Mouse (Mus musculus) kidney, adult 2 months (tissue): ENCODE results near the gene Spdef. TPM values are rescaled to one million over a fixed set of nuclear protein-coding genes. Genes with fewer than 3 reads are reported as not detected.

ENCODE experiments used
- DNase-seq: peaks from one replicate; pipeline ENCODE4 v3.0.0; 2021
- H3K27ac ChIP-seq: fragments of 200-500 bp; 2 replicates; pipeline ENCODE4 v1.5.1; 2012; ENCODE audit warnings: low read depth, low read length, control low read depth, inconsistent platforms; ENCODE audit not compliant: insufficient read depth
- H3K27me3 ChIP-seq: fragments of 200-500 bp; replicated peaks from 2 replicates; pipeline ENCODE4 v1.6.1; 2012; ENCODE audit warnings: mild to moderate bottlenecking, moderate library complexity, low read length, inconsistent platforms; ENCODE audit not compliant: control insufficient read depth, insufficient read depth
- H3K36me3 ChIP-seq: fragments of 200-500 bp; 2 replicates; pipeline ENCODE4 v1.6.1; 2012; ENCODE audit warnings: mild to moderate bottlenecking, moderate library complexity, low read length, inconsistent platforms; ENCODE audit not compliant: control insufficient read depth, insufficient read depth
- H3K4me1 ChIP-seq: fragments of 200-500 bp; 2 replicates; pipeline ENCODE4 v1.6.1; 2011; ENCODE audit warnings: low read length; ENCODE audit not compliant: control insufficient read depth, insufficient read depth
- H3K4me3 ChIP-seq: fragments of 200-500 bp; 2 replicates; pipeline ENCODE4 v1.5.1; 2011; ENCODE audit warnings: mild to moderate bottlenecking, low read depth, low read length, control low read depth; ENCODE audit not compliant: insufficient read depth
- CTCF ChIP-seq: fragments of 200-500 bp; conservative IDR thresholded peaks from 2 replicates; pipeline ENCODE4 v1.5.1; 2011; ENCODE audit warnings: low read depth, mild to moderate bottlenecking, control low read depth, low read length, moderate library complexity, mixed read lengths; ENCODE audit not compliant: insufficient read depth, insufficient read length
- POLR2A ChIP-seq: fragments of 200-500 bp; IDR thresholded peaks from one replicate; pipeline ENCODE4 v1.6.1; 2011; ENCODE audit warnings: low read depth, low read length, control low read depth
- WGBS: fragments of 180-500 bp; shearing (Covaris S2); methylation state at CpG from one replicate; pipeline ENCODE4 v1.1.7; 2018; 5-methylcytosine and 5-hydroxymethylcytosine counted together
- polyA plus RNA-seq: library from polyadenylated mRNA; depleted of rRNA; stranded (reverse); fragments of >200 nt; gene quantifications from 2 replicates; pipeline ENCODE4 v1.2.3, GENCODE M21; 2012

Spdef gene
- polyA plus RNA-seq, 1 experiment, result 0.09 TPM

DNA sequence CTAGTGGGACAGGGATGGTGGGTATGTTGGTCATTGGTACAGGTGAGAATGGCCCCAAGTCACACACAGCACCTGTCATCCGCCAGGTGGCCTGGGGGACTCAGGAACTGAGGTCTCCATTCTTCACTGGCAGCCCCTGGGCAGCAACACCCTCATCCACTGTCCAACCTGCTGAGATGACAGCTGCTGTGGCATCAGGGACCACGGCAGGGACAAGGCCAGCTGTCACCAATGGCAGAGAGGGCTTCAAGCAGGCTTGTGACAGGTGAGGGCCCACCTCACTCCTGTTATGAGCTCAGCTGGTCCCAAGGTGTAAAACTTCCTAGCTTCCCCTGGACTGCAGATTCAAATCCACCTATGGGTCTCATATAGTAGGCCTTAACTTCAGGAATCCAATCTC, 19.4 kb upstream of the Spdef start:
- no peak overlapping the region for H3K27ac ChIP-seq
- H3K27me3 ChIP-seq, result no peaks in the 10 kb centered on the region
- no peak overlapping the region for H3K4me3 ChIP-seq
- H3K36me3 ChIP-seq, result no peaks in the 10 kb centered on the region
- TF ChIP-seq CTCF (no peak), POLR2A (no peak)
- H3K4me1 ChIP-seq, result no peaks in the 10 kb centered on the region
- DNase-seq, result no peak
- WGBS, result 90% methylated on average over 2 of the region's 2 CpGs

DNA sequence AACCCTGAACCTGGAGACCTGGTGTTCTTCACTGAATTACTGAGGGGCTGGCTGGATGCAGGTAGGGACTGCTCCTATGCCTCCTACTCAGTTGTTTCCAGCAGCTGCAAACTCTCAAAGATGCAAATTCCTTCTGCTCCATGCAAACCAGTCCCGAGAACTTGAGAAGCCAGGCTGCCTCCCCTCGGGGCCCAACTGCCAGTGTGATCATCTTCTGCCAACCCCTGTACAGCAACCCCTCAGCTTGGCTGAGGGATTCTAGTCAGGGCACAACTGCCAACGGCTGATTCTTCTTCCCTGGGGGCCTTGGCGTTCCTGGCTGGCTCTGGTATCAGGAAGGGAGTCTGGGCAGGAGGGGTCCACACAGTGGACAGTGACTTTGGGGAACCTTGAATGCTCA, 17.7 kb upstream of the Spdef start:
- no peak overlapping the region for H3K4me3 ChIP-seq
- H3K27ac ChIP-seq, result no peak overlapping the region
- WGBS, result 46% methylated on average over 4 of the region's 4 CpGs
- H3K27me3 ChIP-seq, result no peaks in the 10 kb centered on the region
- H3K36me3 ChIP-seq, result no peaks in the 10 kb centered on the region
- no peak for DNase-seq
- no peaks in the 10 kb centered on the region for H3K4me1 ChIP-seq
- TF ChIP-seq CTCF, result no peak
- TF ChIP-seq POLR2A, result no peak

DNA sequence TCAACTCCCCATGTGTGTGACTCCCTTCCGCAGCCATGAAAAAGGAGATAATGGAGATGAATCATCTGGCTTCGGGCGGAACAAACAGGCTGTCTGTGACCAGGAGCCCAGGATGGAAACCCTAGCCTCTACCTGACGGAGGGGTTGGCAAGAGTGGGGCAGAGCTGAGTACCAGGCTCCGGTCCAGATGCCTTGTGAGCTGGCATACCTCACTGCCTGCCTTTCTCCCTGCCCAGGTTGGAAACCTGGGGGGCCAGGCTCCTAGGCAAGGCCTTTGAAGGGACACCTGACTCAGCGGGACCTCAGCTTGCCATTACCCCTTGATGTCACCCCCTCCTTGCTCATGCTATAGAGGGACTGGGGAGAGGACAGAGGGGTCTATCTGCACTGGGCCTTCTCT, 12.2 kb upstream of the Spdef start:
- 94% methylated on average over 6 of the region's 6 CpGs for WGBS
- no peak for TF ChIP-seq CTCF
- TF ChIP-seq POLR2A, result no peak
- Histone ChIP-seq H3K36me3 (no peaks in the 10 kb centered on the region), H3K4me3 (no peak overlapping the region), H3K27me3 (no peaks in the 10 kb centered on the region), H3K27ac (no peak overlapping the region), H3K4me1 (no peaks in the 10 kb centered on the region)
- DNase-seq, result no peak

DNA sequence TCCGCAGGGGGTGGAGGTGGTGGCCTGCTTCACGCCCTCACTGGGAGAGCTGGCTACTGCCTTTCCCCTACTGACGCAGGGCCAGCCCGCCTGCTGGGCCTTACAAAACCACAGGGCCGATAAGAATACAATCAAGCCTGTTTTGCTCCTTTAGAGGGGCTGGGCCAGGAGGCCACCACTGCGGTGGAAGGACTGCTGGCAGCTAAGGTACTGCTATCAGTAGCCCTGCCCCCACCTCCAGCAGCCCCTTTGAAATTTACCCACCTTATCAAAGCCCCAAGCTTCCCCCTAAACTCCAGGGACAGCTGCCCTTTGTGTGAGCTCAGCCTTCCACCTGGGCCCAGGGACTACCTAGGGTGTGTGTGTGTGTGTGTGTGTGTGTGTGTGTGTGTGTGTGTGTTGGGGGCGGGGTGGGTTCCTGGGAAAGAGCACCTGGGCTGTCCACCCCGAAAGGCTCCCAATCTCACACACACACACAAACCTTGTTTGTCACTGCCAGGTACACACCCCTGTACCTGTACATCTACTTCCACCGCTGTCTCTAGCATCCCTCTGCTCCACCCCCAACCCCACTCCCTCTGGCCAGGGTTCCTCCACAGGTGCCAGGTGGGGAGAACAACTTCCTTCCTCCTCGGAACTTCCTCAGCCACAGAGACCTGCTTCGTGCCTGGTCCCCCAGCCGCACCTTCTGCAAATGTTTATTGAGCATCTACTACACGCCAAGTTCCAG, 5.8 kb upstream of the Spdef start:
- no peaks in the 10 kb centered on the region for H3K27me3 ChIP-seq
- H3K36me3 ChIP-seq, result no peaks in the 10 kb centered on the region
- H3K4me3 ChIP-seq, result no peak overlapping the region
- 51% methylated on average over 12 of the region's 13 CpGs for WGBS
- no peak for TF ChIP-seq CTCF
- TF ChIP-seq POLR2A, result no peak
- no peak for DNase-seq
- H3K27ac ChIP-seq, result no peak overlapping the region
- H3K4me1 ChIP-seq, result no peaks in the 10 kb centered on the region

DNA sequence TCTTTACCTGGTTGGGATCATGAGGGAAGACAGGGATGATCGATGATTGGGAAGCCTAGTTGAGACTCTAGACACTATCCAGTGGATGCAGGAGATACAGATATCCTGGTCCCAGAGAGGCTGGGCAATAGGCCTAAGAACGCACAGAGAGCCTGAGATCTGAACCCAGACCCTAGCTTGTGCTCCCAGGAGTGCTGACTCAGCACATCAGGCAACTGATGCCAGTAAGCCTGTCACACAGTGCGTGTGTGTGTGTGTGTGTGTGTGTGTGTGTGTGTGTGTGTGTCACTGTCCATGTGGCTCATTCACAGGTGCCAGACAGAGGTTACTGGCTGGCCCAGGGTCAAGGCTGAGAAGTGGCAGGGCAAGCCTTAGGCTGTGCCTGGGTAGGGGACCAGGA, 3.9 kb upstream of the Spdef start:
- H3K36me3 ChIP-seq, result no peaks in the 10 kb centered on the region
- TF ChIP-seq CTCF (no peak), POLR2A (no peak)
- no peaks in the 10 kb centered on the region for H3K4me1 ChIP-seq
- H3K4me3 ChIP-seq, result no peak overlapping the region
- DNase-seq, result no peak
- no peak overlapping the region for H3K27ac ChIP-seq
- H3K27me3 ChIP-seq, result no peaks in the 10 kb centered on the region
- 84% methylated on average over 3 of the region's 3 CpGs for WGBS

DNA sequence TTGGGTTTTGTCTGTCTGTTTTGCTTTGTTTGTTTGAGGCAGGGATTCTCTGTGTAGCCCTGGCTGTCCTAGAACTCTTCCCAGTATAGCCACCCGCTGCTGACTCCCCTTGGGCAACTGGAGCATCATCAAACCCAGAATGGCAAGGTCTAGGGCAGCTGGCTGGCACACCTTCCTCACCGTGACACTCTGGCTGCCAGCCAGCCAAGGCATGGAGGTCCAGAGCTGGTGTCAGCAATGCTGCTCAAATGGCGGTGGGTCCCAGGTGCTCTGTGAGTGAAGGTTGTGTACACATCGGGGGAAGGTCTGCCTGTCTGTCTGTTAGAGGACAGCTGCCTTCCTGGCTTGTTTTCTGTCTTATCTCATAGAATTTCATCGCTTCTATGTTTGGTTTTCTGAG, 3.4 kb upstream of the Spdef start:
- Histone ChIP-seq H3K27me3 (no peaks in the 10 kb centered on the region), H3K27ac (no peak overlapping the region), H3K4me3 (no peak overlapping the region), H3K36me3 (no peaks in the 10 kb centered on the region), H3K4me1 (no peaks in the 10 kb centered on the region)
- WGBS, result 68% methylated on average over 5 of the region's 5 CpGs
- TF ChIP-seq POLR2A, result no peak
- no peak for TF ChIP-seq CTCF
- DNase-seq, result no peak

DNA sequence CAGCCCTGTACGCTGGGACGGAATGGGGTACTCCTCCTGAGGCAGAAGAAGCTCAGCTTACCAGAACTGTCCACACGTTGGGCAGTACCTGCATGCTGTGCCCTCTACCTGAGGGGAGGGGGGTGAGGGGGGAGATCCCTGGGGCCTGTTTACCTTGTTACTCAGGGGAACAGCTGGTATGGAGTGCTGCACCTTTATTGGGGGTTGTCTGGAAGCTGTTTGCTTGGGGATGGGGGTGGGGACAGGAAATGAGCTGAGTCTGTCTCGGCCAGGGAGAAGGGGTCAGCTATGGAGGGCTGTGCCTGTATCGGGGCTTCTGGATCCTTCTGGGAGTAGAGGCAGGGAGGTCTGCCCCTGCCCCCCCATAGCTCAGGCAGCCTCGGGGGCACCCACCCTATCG, 2.2 kb downstream of the Spdef start:
- no peak overlapping the region for H3K4me3 ChIP-seq
- 58% methylated on average over 7 of the region's 7 CpGs for WGBS

DNA sequence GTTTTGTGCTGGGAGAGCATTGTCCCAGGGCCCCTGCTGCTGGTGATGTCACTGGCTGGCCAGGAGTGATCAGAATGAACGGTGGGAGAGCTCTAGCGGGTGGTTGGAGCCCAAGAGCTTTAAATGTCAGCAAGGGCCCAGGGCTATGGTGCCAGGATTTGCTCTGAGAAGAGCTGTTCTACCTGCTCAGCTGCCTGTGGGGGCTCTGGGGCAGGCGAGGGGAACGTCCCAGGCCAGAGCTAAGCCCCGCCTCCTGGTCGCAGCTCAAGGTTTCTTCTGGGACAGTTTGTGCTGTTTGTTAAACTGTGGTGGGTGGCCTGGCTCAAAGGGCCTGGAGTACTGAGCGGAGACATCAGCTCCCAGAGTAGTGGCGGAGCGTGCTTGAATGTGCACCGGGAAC, 3.3 kb downstream of the Spdef start:
- no peak overlapping the region for H3K27ac ChIP-seq
- no peaks in the 10 kb centered on the region for H3K4me1 ChIP-seq
- WGBS, result 27% methylated on average over 10 of the region's 10 CpGs
- no peaks in the 10 kb centered on the region for H3K27me3 ChIP-seq
- DNase-seq, result no peak
- TF ChIP-seq POLR2A (no peak), CTCF (no peak)
- H3K4me3 ChIP-seq, result no peak overlapping the region
- no peaks in the 10 kb centered on the region for H3K36me3 ChIP-seq

More for the DNA sequence above, 2.2 kb downstream of the Spdef start:
- Histone ChIP-seq H3K36me3 (no peaks in the 10 kb centered on the region), H3K27ac (no peak overlapping the region), H3K4me1 (no peaks in the 10 kb centered on the region), H3K27me3 (no peaks in the 10 kb centered on the region)
- no peak for DNase-seq
- TF ChIP-seq POLR2A (no peak), CTCF (no peak)
